Mouse (Mus musculus) myocyte (in vitro differentiated cells): ENCODE results near the gene Aamp. TPM values are rescaled to one million over a fixed set of nuclear protein-coding genes. Genes with fewer than 3 reads are reported as not detected.

Experiments
- H3K27me3 ChIP-seq: one replicate; pipeline ENCODE4 v1.6.1; 2011; ENCODE audit not compliant: control insufficient read depth, insufficient read depth, insufficient read length
- H3K36me3 ChIP-seq: one replicate; pipeline ENCODE4 v1.6.1; 2011; ENCODE audit not compliant: control insufficient read depth, insufficient read depth
- H3K4me2 ChIP-seq: one replicate; pipeline ENCODE4 v1.6.1; 2011; ENCODE audit warnings: low read depth, control low read depth
- H3K4me3 ChIP-seq: one replicate; pipeline ENCODE4 v1.5.1; 2011; ENCODE audit warnings: mild to moderate bottlenecking, control low read depth, moderate library complexity
- H3K79me2 ChIP-seq: one replicate; pipeline ENCODE4 v1.6.1; 2011; ENCODE audit not compliant: control insufficient read depth, insufficient read depth
- H3ac ChIP-seq: one replicate; pipeline ENCODE4 v1.6.1; 2011; ENCODE audit not compliant: control insufficient read depth, insufficient read length
- E2F4 ChIP-seq: IDR thresholded peaks from one replicate; pipeline ENCODE4 v1.6.1; 2011; ENCODE audit warnings: mild to moderate bottlenecking, control low read depth, moderate library complexity; ENCODE audit not compliant: insufficient read depth
- MAX ChIP-seq: IDR thresholded peaks from one replicate; pipeline ENCODE4 v1.6.1; 2011; ENCODE audit warnings: low read depth, mild to moderate bottlenecking, control low read depth
- MYOD1 ChIP-seq, 3 experiments: IDR thresholded peaks; one replicate each; pipeline ENCODE4 v1.6.1; 2011; ENCODE audit warnings: control low read depth in 2 of 3, low read depth in 2 of 3, mild to moderate bottlenecking in 2 of 3, moderate library complexity in 1 of 3; ENCODE audit not compliant: insufficient read length in 2 of 3, control insufficient read depth in 1 of 3
- MYOG ChIP-seq, 3 experiments: IDR thresholded peaks; one replicate each; pipeline ENCODE4 v1.6.1; 2011; ENCODE audit warnings: control low read depth in 2 of 3, low read depth in 2 of 3, mild to moderate bottlenecking in 2 of 3; ENCODE audit not compliant: insufficient read length in 2 of 3, control insufficient read depth in 1 of 3, insufficient read depth in 1 of 3
- POLR2A ChIP-seq: IDR thresholded peaks from one replicate; pipeline ENCODE4 v1.6.1; 2011; ENCODE audit warnings: low read depth, mild to moderate bottlenecking, control low read depth, moderate library complexity; ENCODE audit not compliant: insufficient read length
- POLR2AphosphoS2 ChIP-seq: IDR thresholded peaks from one replicate; pipeline ENCODE4 v1.6.1; 2011; ENCODE audit warnings: low read depth, control low read depth; ENCODE audit not compliant: insufficient read length
- REST ChIP-seq: IDR thresholded peaks from one replicate; pipeline ENCODE4 v1.6.1; 2011; ENCODE audit warnings: mild to moderate bottlenecking, control low read depth, moderate library complexity; ENCODE audit not compliant: insufficient read depth, insufficient read length
- SRF ChIP-seq: IDR thresholded peaks from one replicate; pipeline ENCODE4 v1.6.1; 2011; ENCODE audit warnings: low read depth; ENCODE audit not compliant: control insufficient read depth, insufficient read length
- TCF12 ChIP-seq: IDR thresholded peaks from one replicate; pipeline ENCODE4 v1.6.1; 2011; ENCODE audit warnings: mild to moderate bottlenecking, control low read depth; ENCODE audit not compliant: poor library complexity, insufficient read depth, severe bottlenecking
- TCF3 ChIP-seq: IDR thresholded peaks from one replicate; pipeline ENCODE4 v1.6.1; 2011; ENCODE audit warnings: low read depth, control low read depth; ENCODE audit not compliant: insufficient read length
- USF1 ChIP-seq: IDR thresholded peaks from one replicate; pipeline ENCODE4 v1.6.1; 2011; ENCODE audit warnings: low read depth, mild to moderate bottlenecking, control low read depth, moderate library complexity
- polyA plus RNA-seq: library from polyadenylated mRNA; unstranded; fragments of >200 nt; fragmentation: generic; extraction: Trizol; gene quantifications from one replicate; pipeline ENCODE4 v1.2.1, GENCODE M21; 2012; ENCODE audit warnings: missing spikeins

Aamp gene
- polyA plus RNA-seq, 1 experiment = 199 TPM

GRCm38 (mm10) chr1:74236590-74237317 lies 47.8 kb downstream of the Aamp start:
- H3K36me3 ChIP-seq = no peaks in the 10 kb centered on the region

DNA sequence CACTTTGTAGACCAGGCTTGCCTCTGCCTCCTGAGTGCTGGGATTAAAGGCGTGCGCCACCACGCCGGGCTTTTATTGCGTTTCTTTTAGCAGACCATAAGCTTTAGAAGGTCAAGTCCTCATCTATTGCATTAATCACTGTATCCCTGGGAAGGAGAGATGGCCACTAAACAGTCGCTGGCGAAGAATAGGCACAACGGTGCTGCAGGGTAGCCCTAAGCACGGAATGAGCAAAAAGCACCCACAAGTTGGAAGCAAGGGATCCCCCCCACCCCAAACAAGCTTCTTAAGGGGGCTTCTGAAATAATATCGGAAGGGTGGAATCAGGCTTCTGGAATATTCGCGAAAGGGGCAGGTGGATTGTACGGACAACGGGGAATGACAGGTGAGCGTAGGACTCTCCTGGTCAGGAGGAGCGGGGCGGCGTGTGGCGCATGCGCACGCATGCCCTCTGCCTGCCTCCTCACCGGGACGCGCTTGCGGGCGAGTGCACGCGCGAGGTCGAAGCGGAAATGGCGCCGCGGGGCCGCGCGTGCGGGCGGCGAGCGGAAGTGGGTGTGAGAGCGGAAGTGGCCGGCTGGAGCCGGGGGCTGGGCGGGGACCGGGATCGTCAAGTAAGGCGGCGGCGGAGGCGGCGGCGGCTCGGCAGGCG lies 48.5 kb downstream of the Aamp start, which contains the start of gene Arpc2:
TSS of gene Arpc2 (plus strand) at position 147 of the 652 bp plus-strand sequence.
- Histone ChIP-seq H3ac (peak within 1 kb of the TSS; percentile 62), H3K4me3 (peak within 1 kb of the TSS; percentile 98), H3K36me3 (no peaks in the 10 kb centered on the region), H3K27me3 (no peaks in the 10 kb centered on the region), H3K4me2 (peak within 1 kb of the TSS; percentile 92), H3K79me2 (peaks cover 46% of the 10 kb centered on the region)
- peak in 1 of 3 experiments; percentile 42 for TF ChIP-seq MYOD1 (IDR thresholded peaks at IDR 0.05; ENCODE audit: control insufficient read depth in 1 of 3, insufficient read length in 2 of 3, low read depth in 2 of 3)
- no peak for TF ChIP-seq POLR2A
- no peak for TF ChIP-seq POLR2AphosphoS2
- TF ChIP-seq SRF = peak; percentile 50
- TF ChIP-seq MAX = no peak
- peak in 1 of 3 experiments; percentile 23 for TF ChIP-seq MYOG (IDR thresholded peaks at IDR 0.05; ENCODE audit: control insufficient read depth in 1 of 3, insufficient read depth in 1 of 3, insufficient read length in 2 of 3, low read depth in 2 of 3)

More at GRCm38 (mm10) chr1:74236590-74237317, 47.8 kb downstream of the Aamp start:
- Histone ChIP-seq H3K4me2 (peak overlapping the region; percentile 92), H3K79me2 (peaks cover 53% of the 10 kb centered on the region), H3K4me3 (peak overlapping the region; percentile 98), H3ac (peak overlapping the region; percentile 62), H3K27me3 (no peaks in the 10 kb centered on the region)
- TF ChIP-seq POLR2A = peak; percentile 90
- TF ChIP-seq USF1 = no peak
- TF ChIP-seq POLR2AphosphoS2 = peak; percentile 79
- TF ChIP-seq TCF12 = no peak

DNA sequence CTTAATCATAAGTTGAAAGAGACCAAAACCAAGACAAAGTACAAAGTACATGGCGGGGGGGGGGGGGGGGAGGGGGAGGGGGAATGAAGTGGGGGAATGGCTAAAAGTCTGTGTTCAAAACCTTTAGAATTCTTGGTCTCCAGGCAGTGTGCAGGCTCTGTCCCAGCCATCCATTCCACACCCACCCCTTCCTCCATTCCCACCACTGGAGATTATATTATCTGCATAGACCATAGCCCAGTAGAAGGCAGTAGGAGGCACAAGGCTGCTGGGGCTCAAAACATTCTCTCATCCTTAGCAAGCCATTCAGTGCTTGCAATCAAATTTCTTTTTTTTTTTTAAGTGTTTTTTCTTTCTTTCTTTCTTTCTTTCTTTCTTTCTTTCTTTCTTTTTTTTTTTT lies 53.5 kb downstream of the Aamp start:
- TF ChIP-seq POLR2A = no peak
- H3K79me2 ChIP-seq = no peaks in the 10 kb centered on the region
- no peaks in the 10 kb centered on the region for H3K36me3 ChIP-seq
- H3K4me3 ChIP-seq = no peak overlapping the region
- no peak overlapping the region for H3ac ChIP-seq
- no peaks in the 10 kb centered on the region for H3K27me3 ChIP-seq
- no peak overlapping the region for H3K4me2 ChIP-seq

DNA sequence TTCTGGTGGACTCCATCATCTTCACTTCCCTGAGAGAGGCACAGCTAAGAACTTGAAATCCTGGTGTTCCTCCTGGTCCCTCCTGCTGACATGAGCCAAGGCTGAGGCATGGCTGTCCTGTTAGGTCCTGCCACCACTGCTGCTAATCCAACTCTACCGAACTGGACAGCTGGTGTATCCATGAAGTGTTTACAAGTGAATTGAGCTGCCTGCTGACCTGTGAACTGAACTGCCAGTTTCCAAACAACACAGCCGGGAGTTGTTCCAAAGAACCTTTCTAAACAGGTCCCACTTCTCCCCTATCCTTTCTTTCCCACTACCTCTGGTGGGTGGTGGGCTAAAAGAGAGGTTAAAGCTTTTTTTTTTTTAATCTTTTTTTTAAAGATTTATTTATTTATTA lies 54.6 kb downstream of the Aamp start:
- Histone ChIP-seq H3K79me2 (no peaks in the 10 kb centered on the region), H3K4me2 (no peak overlapping the region), H3K27me3 (no peaks in the 10 kb centered on the region), H3ac (no peak overlapping the region), H3K4me3 (no peak overlapping the region), H3K36me3 (no peaks in the 10 kb centered on the region)
- TF ChIP-seq MYOD1 (IDR thresholded peaks at IDR 0.05; ENCODE audit: control insufficient read depth in 1 of 3, insufficient read length in 2 of 3, low read depth in 2 of 3) = no peak
- TF ChIP-seq REST = no peak
- no peak for TF ChIP-seq MYOG (IDR thresholded peaks at IDR 0.05; ENCODE audit: control insufficient read depth in 1 of 3, insufficient read depth in 1 of 3, insufficient read length in 2 of 3, low read depth in 2 of 3)
- TF ChIP-seq USF1 = no peak
- TF ChIP-seq E2F4 = no peak
- no peak for TF ChIP-seq TCF3

Other genes with a start within 250 kb of the Aamp start
- 111 TPM for gene Tns1, start 160.3 kb downstream of the Aamp start, polyA plus RNA-seq
- gene Rufy4, start 159.2 kb downstream of the Aamp start, polyA plus RNA-seq = not detected
- gene Cxcr2, start 130.7 kb downstream of the Aamp start, polyA plus RNA-seq = not detected
- not detected for gene Cxcr1, start 90.1 kb downstream of the Aamp start, polyA plus RNA-seq
- 214 TPM for gene Arpc2, start 48.7 kb downstream of the Aamp start, polyA plus RNA-seq
- gene Gpbar1, start 6.2 kb downstream of the Aamp start, polyA plus RNA-seq = 0.14 TPM
- gene Pnkd, start 192 bp upstream of the Aamp start, polyA plus RNA-seq = 93.7 TPM
- 178 TPM for gene Tmbim1, start 20.9 kb upstream of the Aamp start, polyA plus RNA-seq
- gene Catip, start 77.4 kb upstream of the Aamp start, polyA plus RNA-seq = 0.10 TPM
- 1.0 TPM for gene Slc11a1, start 90.5 kb upstream of the Aamp start, polyA plus RNA-seq
- 64.0 TPM for gene Ctdsp1, start 106.8 kb upstream of the Aamp start, polyA plus RNA-seq
- gene Vil1, start 124.6 kb upstream of the Aamp start, polyA plus RNA-seq = 0.02 TPM
- gene Cnot9, start 221.3 kb upstream of the Aamp start, polyA plus RNA-seq = 24.4 TPM